Mouse (Mus musculus) layer of hippocampus, adult 9-11 months (tissue): ENCODE results near the gene Cyp2c65.
"Not testable (repeated sequence)": the region's sequence is repeated elsewhere in the genome, so short reads cannot be mapped to it uniquely, and the experiment has no call there.

Experiments used
- DNase-seq: peaks from one replicate; pipeline ENCODE4 v3.0.0; 2022

Cyp2c65 gene

GRCm38 (mm10) chr19:39060719-39061118, at the start of gene Cyp2c65:
Cyp2c65 (plus strand) TSS chr19:39061015.
- DNase-seq: no peak

GRCm38 (mm10) chr19:39057928-39058327, 2.9 kb upstream of the Cyp2c65 start:
- DNase-seq: no peak

GRCm38 (mm10) chr19:39098779-39099178, 38.0 kb downstream of the Cyp2c65 start:
- not testable (repeated sequence) for DNase-seq

- DNase-seq: no peak
These were observed 52.8 kb downstream of the Cyp2c65 start, which contains the start of gene Cyp2c66 for GRCm38 (mm10) chr19:39113644-39114043. Cyp2c66 (plus strand) TSS chr19:39113898.
